Mouse (Mus musculus): ENCODE measurements at regions not wholly inside any gene's neighbourhood (a gene's known extent, or its start where the extent isn't known, plus 50 kb on each side); places are given as distances from the start of the nearest gene placed in this dataset.
"Not testable (repeated sequence)": the region's sequence is repeated elsewhere in the genome, so short reads cannot be mapped to it uniquely, and the experiment has no call there.

DNA sequence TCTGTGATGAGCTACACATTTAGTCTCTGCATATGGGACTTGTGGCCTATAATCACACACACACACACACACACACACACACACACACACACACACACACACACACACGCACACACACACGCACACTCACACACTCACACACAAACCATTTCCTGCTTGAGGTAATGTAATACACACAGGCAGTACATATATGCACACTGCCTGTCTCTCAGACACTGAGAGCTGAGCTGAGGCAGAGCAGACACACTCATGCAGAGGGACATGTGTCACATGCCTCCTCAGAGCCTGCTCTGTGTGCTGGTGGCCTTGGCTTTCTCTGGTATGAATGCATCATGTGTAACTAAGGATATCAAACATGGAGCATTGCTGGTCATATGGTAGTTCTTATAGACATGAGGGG lies 772.1 kb upstream of the Olfr1507 start:
- not testable (repeated sequence) for DNase-seq (ENCODE audit: extremely low spot score in 1 of 2, low spot score in 1 of 2)

DNA sequence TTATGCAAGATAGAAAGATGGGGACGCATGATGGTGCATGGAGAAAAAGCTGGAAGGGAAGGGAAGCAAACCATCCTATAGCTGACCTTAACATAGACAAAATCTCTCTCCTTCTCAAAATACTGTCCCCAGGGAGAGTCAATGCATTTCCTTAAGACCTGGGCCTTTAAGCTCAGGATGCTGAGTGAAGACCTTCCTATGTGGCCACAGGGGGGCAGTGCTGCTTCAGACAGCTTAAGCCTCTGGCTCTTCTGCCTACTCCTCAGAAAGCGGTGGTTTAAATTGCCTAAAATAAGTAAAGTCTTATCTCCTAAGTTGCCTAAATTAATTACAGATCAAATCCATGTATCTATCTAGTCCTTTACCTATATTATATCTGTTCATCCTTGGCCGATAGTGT lies 760.4 kb upstream of the Olfr1507 start:
- DNase-seq (ENCODE audit: extremely low spot score in 1 of 2, low spot score in 1 of 2) = not testable (repeated sequence)

DNA sequence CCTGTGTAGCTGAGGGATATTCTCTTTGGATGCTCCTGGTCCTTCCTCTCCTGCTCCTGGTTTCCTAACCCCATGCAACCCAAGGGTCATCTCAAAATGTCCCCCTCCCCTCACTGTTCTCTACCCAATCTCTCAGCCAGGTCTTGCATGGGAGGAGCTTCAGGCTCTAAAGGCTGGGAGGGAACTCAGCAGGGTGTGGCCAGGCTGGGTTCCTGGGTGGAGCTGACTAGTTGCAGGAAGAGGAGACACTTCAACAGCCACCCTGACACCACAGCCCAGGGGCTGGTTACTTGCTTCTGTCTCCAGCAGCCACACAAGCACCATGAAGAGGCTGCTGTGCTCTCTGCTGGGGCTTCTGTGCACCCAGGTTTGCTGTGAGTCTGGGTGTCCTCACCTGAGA lies 757.9 kb upstream of the Olfr1507 start:
- DNase-seq (ENCODE audit: extremely low spot score in 1 of 2, low spot score in 1 of 2) = not testable (repeated sequence)

DNA sequence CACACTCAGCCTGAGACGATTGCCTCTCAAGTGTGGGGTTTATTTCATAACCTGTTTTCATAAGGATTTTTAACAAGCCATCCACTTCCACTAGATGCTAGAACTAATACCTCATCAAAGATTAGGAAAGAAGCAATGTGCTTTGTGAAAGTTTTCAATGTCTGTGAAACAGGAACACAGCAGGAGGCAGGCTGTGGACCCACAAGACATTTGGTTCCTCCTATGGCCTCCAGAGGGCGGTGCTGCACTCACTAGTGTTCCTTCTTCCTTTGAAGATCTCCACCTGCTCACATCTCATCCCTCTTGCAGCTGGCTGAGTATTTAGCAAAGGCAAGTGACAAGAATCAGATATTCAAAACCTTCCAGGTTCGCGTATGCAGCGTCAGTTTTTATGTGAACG lies 735.6 kb upstream of the Olfr1507 start:
- DNase-seq (ENCODE audit: extremely low spot score in 1 of 2, low spot score in 1 of 2) = not testable (repeated sequence)

DNA sequence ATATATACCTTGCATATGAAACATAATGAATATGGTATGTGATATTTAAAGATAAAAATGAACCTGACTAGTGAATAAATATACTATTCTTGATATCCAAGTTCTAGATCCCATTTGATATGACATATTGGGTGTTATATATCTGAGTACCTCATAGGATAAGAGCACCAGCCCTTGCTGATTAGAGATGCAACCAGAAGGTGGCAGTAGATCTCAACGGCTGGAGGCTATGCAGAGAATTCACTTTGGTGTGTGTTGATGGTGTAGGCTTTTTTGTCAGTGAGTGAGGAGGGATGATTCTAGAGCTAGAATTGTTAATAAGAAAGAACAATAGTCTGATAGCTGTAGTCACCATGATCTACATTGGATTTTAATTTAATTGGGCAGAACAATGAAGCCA lies 729.2 kb upstream of the Olfr1507 start:
- DNase-seq (ENCODE audit: extremely low spot score in 1 of 2, low spot score in 1 of 2) = not testable (repeated sequence)

DNA sequence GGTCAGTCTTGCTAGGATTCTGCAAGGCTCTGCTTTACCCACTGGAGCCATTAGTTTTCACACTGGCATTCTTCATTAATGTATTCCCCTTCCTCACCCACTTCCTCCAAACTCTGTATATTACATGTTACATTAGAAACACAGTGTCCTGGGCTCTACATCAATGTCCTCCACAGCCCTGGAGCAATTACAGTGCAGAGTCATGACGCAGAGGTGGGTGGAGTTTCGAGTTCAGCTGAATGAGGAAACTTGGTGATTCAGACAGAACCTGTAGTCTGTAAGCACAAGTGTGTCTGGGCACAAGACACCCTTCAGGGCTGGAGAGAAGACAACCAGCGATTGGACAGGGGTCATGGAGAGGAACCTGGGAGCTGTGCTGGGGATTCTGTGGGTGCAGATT lies 715.0 kb upstream of the Olfr1507 start:
- DNase-seq (ENCODE audit: extremely low spot score in 1 of 2, low spot score in 1 of 2) = not testable (repeated sequence)

DNA sequence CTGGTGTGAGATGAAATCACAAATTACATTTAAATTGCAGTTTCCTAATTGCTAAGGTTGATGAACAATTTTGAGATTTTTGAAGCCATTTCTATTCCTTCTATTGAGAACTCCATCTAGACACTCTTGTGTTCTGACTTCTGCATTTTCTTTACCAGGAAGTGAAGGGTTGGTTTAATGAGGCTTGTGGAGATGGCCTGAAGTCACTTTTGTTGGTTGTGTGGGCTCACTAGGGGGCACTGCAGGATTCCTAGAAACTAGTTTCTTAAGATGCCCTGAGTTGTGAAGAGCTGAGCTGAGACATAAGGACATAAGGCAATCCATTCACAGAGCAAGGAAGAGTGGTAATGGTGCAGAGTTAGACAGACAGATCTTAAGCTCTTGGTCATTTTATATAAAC lies 713.7 kb upstream of the Olfr1507 start:
- DNase-seq (ENCODE audit: extremely low spot score in 1 of 2, low spot score in 1 of 2) = not testable (repeated sequence)

DNA sequence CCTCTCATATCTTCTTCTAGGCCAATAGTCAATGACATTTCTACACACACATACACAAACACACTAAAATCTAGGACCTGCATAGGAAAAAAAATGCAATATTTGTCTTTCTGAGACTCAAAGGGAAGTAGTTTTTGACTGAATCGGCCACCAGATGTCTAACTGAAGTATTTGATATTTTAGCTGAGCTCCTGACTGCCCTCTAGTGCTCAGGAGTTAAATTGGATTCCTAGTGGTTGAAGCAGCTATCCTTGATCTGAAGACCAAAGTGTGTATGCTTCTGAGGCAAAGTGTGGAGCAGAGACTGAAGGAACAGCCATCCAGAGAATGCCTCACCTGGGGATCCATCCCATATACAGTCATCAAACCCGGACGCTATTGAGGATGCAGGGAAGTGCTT lies 695.4 kb upstream of the Olfr1507 start:
- DNase-seq (ENCODE audit: extremely low spot score in 1 of 2, low spot score in 1 of 2) = not testable (repeated sequence)

DNA sequence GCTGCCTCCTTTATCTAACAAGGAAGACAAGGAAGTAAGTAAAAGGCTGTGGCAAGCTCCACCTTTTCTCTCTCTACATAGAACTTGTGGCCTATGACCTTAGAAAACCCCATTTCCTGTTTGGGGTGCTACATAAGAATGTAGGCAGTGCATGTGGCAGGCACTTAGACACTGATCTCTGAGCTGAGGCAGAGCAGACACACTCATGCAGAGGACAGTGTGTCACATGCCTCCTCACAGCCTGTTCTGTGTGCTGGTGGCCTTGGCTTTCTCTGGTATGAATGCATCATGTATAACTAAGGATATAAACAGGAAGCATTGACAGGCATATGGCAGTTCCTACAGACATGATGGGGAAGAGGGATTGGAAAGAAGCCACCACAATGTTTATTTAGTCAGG lies 678.5 kb upstream of the Olfr1507 start:
- not testable (repeated sequence) for DNase-seq (ENCODE audit: extremely low spot score in 1 of 2, low spot score in 1 of 2)

DNA sequence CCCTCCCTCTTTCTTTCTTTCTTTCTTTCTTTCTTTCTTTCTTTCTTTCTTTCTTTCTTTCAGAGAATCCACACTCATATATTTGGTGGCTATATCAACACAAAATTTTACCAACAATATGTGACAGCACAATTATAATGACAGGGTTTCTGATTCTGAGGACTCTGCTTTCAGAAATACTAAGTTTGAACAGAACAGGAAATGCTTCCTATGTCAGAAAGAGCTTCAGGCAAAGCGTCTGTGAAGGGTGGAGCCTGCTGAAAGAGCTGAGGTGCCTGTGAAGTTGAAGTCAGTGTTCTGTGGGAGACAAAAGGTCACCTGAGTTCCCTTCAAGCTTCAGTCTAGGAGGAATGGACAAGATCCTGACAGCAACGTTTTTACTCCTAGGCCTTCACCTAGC lies 670.8 kb upstream of the Olfr1507 start:
- not testable (repeated sequence) for DNase-seq (ENCODE audit: extremely low spot score in 1 of 2, low spot score in 1 of 2)

DNA sequence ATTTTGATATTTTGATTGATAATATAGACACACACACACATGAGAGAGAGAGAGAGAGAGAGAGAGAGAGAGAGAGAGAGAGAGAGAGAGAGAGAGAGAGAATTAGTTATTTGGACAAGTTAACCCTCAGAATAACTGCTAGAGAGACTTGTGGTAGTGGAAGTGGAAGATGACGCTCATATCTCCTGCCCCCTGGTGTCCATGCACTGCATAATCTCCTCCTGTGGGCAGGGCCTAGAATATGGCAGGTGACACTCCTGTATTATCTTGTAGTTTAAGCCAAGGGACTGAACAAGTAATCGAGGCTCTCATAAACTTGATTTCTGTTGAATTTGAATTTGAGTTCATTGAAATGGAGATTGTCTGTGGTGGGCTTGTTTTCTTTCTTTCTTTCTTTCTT lies 663.5 kb upstream of the Olfr1507 start:
- DNase-seq (ENCODE audit: extremely low spot score in 1 of 2, low spot score in 1 of 2) = not testable (repeated sequence)

DNA sequence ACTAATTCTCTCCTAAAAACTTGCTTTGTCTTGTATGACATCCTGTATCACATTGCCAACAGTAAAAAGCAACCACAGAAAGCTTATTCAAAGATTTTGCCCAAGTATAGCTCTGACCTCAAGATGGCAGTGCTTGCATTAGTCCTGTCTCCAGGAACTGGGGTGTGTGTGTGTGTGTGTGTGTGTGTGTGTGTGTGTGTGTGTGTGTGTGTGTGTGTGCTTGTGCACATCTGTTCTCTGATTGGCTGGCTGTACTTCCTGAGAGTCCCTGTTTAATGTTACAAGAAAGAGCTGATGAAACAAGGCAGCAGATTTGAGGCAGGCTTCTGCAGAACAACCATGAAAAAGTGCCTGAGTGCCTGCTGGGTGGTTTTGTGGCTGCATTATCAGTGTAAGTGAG lies 639.2 kb upstream of the Olfr1507 start:
- not testable (repeated sequence) for DNase-seq (ENCODE audit: extremely low spot score in 1 of 2, low spot score in 1 of 2)

DNA sequence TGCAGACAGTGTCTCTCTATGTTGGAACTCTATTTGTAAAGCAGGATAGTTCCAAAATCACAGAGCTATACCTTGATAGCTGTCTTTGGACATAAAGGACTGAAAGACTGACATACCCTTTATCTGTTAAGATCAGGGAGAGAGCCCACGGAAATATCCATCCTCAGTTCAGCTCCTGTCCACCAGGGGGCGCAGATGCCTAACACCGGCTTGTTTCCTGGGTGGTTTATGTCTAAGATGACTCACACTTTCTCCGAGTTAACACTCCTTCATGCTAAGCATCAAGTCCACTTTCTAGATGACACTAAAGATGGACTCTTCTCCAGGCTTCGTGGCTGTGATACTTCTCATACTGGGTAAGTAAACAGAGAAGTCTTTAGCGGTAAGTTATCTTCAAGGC lies 636.8 kb upstream of the Olfr1507 start:
- peak in 1 of 2 experiments; percentile 38 for DNase-seq (ENCODE audit: extremely low spot score in 1 of 2, low spot score in 1 of 2)

DNA sequence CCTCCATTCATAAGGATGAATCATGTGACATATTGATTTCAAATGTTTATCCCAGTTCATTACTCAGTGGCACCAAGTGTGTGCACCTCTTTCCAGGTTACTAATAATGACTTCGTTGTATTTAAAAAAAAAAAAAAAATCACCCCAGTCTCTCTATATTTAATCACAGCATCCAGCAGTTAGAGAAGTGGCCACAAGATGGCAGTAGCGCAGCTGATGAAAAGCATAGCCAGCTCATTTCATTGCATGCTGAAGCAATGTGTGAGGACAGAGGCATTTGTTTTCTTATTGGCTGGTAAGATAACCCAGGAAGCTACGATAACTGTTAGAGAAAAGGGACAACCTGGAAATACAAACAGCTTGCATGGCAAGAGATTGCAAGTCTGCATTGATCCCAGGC lies 626.2 kb upstream of the Olfr1507 start:
- DNase-seq (ENCODE audit: extremely low spot score in 1 of 2, low spot score in 1 of 2) = peak; percentile 13 to 47

DNA sequence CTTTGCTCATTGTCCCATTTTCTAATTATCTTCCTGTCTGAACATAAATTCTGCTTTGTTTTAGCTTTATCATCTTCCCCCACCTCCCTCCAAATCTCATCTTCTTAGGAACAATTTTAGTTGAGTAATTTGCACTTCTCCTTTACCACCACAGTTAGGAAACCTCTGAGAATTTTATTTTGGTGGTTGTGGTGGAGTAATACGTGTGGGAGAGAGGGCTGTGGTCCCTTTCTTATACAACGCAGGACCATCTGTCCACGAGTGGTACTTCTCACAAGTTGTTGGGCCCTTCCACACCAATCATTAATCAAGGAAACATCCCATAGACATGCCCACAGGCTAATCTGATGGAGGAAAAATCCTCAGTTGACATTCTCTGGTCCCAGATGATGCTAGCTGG lies 614.2 kb upstream of the Olfr1507 start:
- DNase-seq (ENCODE audit: extremely low spot score in 1 of 2, low spot score in 1 of 2) = not testable (repeated sequence)

DNA sequence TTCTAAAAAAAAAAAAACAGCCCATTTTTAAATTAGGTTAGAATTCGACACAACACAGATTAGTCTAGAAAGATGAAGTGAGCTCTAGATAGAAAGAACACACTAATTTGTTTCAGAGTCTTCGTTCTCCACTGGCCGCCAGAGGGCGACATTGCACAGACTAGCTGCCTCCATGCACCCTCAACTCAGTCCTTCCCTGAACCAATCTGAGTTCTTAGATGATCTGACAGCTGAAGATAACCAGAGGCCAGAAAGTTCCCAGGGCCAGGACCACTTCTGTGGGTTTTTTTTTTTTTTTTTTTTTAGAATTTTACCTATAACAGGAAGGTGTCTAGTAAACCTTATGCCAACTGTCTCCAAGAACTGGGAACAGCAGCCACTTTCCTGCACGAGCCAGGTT lies 605.8 kb upstream of the Olfr1507 start:
- DNase-seq (ENCODE audit: extremely low spot score in 1 of 2, low spot score in 1 of 2) = peak in 1 of 2 experiments; percentile 4

DNA sequence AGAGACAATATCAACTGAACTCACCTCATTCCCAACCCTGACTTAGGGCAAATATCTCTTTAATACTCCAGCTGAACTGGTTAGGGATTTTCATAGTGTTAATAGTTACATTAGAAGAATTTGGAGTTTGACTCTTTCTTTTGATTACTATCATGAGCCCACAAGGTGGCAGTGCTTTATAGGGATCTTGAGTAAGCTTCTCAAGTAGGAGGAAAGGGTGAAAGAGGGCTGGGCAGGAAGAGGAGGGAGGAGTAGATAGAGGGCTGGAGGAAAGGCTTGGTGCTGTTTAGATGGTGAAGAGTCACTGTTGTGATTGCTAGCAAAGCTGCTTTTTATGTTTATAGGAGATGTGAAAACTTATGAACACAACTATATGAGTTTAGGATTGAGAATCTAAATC lies 595.4 kb upstream of the Olfr1507 start:
- DNase-seq (ENCODE audit: extremely low spot score in 1 of 2, low spot score in 1 of 2) = not testable (repeated sequence)

DNA sequence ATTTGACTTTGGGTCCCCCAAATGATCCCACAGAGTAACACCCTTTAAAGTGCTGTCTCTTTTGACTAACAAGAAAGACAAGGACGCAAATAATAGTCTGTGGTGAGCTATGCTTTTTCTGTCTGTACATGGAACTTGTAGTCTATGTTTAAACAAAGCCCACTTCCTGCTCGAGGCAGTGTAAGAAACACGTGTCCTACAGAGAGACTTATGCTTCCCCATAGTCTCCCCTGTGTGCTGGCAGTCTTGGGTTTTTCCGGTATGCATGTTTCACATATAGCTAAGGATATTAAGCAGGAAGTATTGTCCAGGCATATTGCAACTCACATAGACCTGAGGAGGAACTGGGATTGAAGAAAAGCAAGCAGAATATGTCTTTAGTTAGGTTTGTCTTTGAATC lies 586.3 kb upstream of the Olfr1507 start:
- not testable (repeated sequence) for DNase-seq (ENCODE audit: extremely low spot score in 1 of 2, low spot score in 1 of 2)

DNA sequence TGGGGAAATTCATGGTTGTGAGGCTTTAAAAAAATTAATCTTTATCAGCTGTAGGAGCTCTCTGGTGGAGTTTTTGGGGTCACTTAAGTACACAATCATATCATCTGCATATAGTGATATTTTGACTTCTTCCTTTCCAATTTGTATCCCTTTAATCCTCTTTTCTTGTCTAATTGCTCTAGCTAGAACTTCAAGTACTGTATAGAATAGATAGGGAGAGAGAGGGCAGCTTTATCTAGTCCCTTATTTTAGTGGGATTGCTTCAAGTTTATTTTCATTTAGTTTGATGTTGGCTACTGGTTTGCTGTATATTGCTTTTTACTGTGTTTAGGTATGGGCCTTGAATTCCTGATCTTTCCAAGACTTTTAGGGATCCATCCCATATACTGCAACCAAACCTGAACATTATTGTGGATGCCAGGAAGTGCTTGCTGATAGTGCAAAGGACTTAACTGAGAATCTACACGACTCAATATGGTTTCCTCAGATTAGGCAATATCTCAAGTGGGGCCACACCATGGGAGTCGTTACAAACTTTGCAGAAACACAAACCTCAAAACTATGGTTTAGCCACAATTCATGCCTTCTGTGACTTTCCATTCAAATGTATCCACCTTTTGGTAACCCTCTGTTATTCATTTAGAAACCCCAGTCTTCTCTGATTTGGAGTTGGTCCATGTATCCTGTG lies 585.6 kb upstream of the Olfr1507 start:
- not testable (repeated sequence) for DNase-seq (ENCODE audit: extremely low spot score in 1 of 2, low spot score in 1 of 2)

DNA sequence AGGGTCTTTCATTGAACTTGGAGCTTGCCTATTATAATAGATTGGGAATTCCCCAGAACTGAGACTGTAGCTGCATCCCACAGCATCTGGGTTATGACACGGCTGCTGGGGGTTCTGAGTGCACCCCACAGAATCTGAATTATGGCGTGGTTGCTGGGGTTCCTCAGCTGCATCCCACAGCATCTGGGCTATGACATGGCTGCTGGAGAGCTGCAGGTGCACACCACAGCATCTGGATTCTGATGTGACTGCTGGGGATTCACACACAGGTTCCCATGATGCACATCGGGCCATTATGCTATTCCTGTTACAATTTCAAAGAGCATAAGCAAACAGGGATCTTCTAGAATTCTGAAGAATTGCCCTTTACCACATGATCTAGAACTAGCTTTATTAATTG lies 585.0 kb upstream of the Olfr1507 start:
- not testable (repeated sequence) for DNase-seq (ENCODE audit: extremely low spot score in 1 of 2, low spot score in 1 of 2)

DNA sequence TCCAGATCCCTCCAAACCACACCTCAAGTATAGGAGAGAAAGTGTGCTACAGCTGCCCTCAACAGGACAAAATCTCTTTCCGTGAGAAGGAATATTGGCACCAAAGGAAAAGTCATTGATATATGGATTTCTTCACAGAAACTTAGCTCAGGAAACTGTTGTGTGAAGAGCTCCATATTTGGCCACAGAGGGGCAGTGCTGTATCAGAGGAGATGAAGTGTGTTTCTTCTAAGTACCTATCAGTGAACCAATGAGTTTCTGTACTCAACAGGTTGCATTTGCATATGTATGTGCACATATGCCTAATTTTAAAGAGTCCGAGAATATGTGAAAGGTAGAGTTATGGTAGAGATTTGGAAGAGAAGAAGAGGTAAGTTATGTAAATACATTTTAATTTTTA lies 580.4 kb upstream of the Olfr1507 start:
- DNase-seq (ENCODE audit: extremely low spot score in 1 of 2, low spot score in 1 of 2) = not testable (repeated sequence)

DNA sequence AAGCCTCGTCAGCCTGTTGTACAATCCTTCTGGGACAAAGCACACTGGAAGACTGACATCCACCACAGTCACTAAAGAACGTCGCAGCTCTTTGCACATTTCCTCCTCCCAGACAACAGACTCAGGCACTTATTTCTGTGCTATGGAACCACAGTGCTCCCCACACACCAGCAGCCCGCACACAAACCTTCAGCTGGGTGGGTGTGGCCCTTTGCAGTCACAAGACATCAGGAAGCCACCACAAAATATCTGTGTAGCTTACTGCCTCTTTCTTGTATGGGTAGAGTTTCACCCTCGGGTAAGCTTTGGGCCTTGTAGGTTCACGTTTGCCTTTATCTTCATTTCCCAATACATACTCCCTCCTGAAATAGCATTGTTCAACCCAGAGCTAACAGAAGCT lies 577.6 kb upstream of the Olfr1507 start:
- DNase-seq (ENCODE audit: extremely low spot score in 1 of 2, low spot score in 1 of 2) = not testable (repeated sequence)

DNA sequence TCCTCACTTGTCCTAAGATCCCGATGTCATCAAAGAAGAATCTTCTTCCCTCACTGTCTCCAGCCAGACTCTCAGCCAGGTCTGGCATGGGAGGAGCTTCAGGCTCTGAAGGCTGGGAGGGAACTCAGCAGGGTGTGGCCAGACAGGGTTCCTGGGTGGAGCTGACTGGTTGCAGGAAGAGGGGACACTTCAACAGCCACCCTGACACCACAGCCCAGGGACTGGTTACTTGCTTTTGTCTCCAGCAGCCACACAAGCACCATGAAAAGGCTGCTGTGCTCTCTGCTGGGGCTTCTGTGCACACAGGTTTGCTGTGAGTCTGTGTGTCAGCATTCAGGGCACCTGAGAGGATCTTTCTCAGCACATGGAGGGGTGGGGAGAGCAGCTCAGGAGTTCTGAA lies 577.0 kb upstream of the Olfr1507 start:
- DNase-seq (ENCODE audit: extremely low spot score in 1 of 2, low spot score in 1 of 2) = not testable (repeated sequence)
